Mouse (Mus musculus) erythroblast, embryonic 14.5 days (primary cell): ENCODE measurements at regions not wholly inside any gene's neighbourhood (a gene's known extent, or its start where the extent isn't known, plus 50 kb on each side); places are given as distances from the start of the nearest gene placed in this dataset.

Source experiments
- GATA1 ChIP-seq: IDR thresholded peaks from 2 replicates; pipeline ENCODE4 v1.6.1; 2012; ENCODE audit warnings: low read length, inconsistent platforms, mixed read lengths
- TAL1 ChIP-seq: IDR thresholded peaks from 3 replicates; pipeline ENCODE4 v1.6.1; 2012; ENCODE audit warnings: low read length, inconsistent platforms, mixed read lengths

GRCm38 (mm10) chr6:143595486-143595885 lies 428.5 kb downstream of the Etnk1 start:
- no peak for TF ChIP-seq TAL1
- TF ChIP-seq GATA1, result no peak
